Mouse (Mus musculus): ENCODE measurements at regions not wholly inside any gene's neighbourhood (a gene's known extent, or its start where the extent isn't known, plus 50 kb on each side); places are given as distances from the start of the nearest gene placed in this dataset.

GRCm38 (mm10) chr8:103948474-103948873, 153.0 kb upstream of the Cdh5 start:
- DNase-seq (ENCODE audit: low spot score in 2 of 2) = no peak

- DNase-seq (ENCODE audit: low spot score in 2 of 2) = no peak
Observed at GRCm38 (mm10) chr8:103950460-103950859, 151.0 kb upstream of the Cdh5 start.

GRCm38 (mm10) chr8:103953586-103953985, 147.8 kb upstream of the Cdh5 start:
- DNase-seq (ENCODE audit: low spot score in 2 of 2) = no peak

- DNase-seq (ENCODE audit: low spot score in 2 of 2) = no peak
Observed at GRCm38 (mm10) chr8:103955568-103956260, 145.7 kb upstream of the Cdh5 start.

- peak in 1 of 2 experiments; percentile 19 for DNase-seq (ENCODE audit: low spot score in 2 of 2)
Observed at GRCm38 (mm10) chr8:103964293-103964918, 137.0 kb upstream of the Cdh5 start.

- no peak for DNase-seq (ENCODE audit: low spot score in 2 of 2)
Observed at GRCm38 (mm10) chr8:103969929-103970328, 131.5 kb upstream of the Cdh5 start.

- no peak for DNase-seq (ENCODE audit: low spot score in 2 of 2)
Observed at GRCm38 (mm10) chr8:103970511-103970910, 130.9 kb upstream of the Cdh5 start.

GRCm38 (mm10) chr8:103970966-103971365, 130.5 kb upstream of the Cdh5 start:
- DNase-seq (ENCODE audit: low spot score in 2 of 2) = no peak

- no peak for DNase-seq (ENCODE audit: low spot score in 2 of 2)
Observed at GRCm38 (mm10) chr8:103976488-103976887, 124.9 kb upstream of the Cdh5 start.

GRCm38 (mm10) chr8:103978948-103979347, 122.5 kb upstream of the Cdh5 start:
- no peak for DNase-seq (ENCODE audit: low spot score in 2 of 2)

- no peak for DNase-seq (ENCODE audit: low spot score in 2 of 2)
Observed at GRCm38 (mm10) chr8:103983860-103984594, 117.4 kb upstream of the Cdh5 start.

- DNase-seq (ENCODE audit: low spot score in 2 of 2) = no peak
Observed at GRCm38 (mm10) chr8:103985640-103986039, 115.8 kb upstream of the Cdh5 start.

- no peak for DNase-seq (ENCODE audit: low spot score in 2 of 2)
Observed at GRCm38 (mm10) chr8:103993897-103994296, 107.5 kb upstream of the Cdh5 start.

GRCm38 (mm10) chr8:103998143-103998542, 103.3 kb upstream of the Cdh5 start:
- DNase-seq (ENCODE audit: low spot score in 2 of 2) = no peak

- no peak for DNase-seq (ENCODE audit: low spot score in 2 of 2)
Observed at GRCm38 (mm10) chr8:104007209-104007608, 94.2 kb upstream of the Cdh5 start.

- DNase-seq (ENCODE audit: low spot score in 2 of 2) = no peak
Observed at GRCm38 (mm10) chr8:104008756-104009155, 92.7 kb upstream of the Cdh5 start.

GRCm38 (mm10) chr8:104009306-104009705, 92.1 kb upstream of the Cdh5 start:
- no peak for DNase-seq (ENCODE audit: low spot score in 2 of 2)

GRCm38 (mm10) chr8:104022231-104022630, 79.2 kb upstream of the Cdh5 start:
- no peak for DNase-seq (ENCODE audit: low spot score in 2 of 2)

- peak in 1 of 2 experiments; percentile 59 for DNase-seq (ENCODE audit: low spot score in 2 of 2)
Observed at GRCm38 (mm10) chr8:104022691-104023509, 78.5 kb upstream of the Cdh5 start.

GRCm38 (mm10) chr8:104027161-104027821, 74.1 kb upstream of the Cdh5 start:
- peak in 1 of 2 experiments; percentile 60 for DNase-seq (ENCODE audit: low spot score in 2 of 2)

- DNase-seq (ENCODE audit: low spot score in 2 of 2) = peak in 1 of 2 experiments; percentile 83
Observed at GRCm38 (mm10) chr8:104028626-104029025, 72.8 kb upstream of the Cdh5 start.
